9 mouse cellular contexts compared by ENCODE assay signal in the genomic region with DNA sequence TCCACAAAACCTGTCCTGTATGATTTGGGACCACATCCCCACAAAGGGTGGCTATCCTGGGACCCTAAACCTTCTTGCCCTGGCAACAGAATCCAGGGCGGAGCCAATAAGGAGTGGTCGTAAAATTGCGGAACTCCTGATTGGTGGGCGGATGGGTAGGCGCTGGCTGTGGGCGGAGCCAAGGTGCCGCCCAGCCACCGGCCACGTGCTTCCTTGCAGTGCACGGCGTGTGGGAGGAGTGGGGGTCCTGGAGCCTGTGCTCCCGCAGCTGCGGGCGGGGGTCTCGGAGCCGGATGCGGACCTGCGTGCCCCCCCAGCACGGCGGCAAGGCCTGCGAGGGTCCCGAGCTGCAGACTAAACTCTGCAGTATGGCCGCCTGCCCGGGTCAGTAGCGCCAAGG. TPM values are rescaled to one million over a fixed set of nuclear protein-coding genes. Genes with fewer than 3 reads are reported as not detected.
DNase-seq lines count a peak whose midpoint lies in the region; ATAC-seq and TF ChIP-seq lines count a peak whose summit lies in the region.
"Had no signal": no experiment of that assay in that cellular context is flagged by ENCODE, and none has a peak within 500 bp of the region (broad histone marks: within the 10 kb centered on the region; RNA-seq: fewer than 3 reads in every experiment).

No protein-coding gene starts in this region.

- H3K4me1 ChIP-seq in embryonic facial prominence, embryonic 13.5 days: peaks cover 14% of the 10 kb centered on the region
- H3K4me1 ChIP-seq in limb, embryonic 11.5 days (ENCODE audit: control insufficient read depth, insufficient read depth, low read length): peaks cover 4% of the 10 kb centered on the region; the same call in 1 of the 2 replicates
- H3K4me1 ChIP-seq in neural tube, embryonic 14.5 days (ENCODE audit: control insufficient read depth, insufficient read depth, low read length): peaks cover 6% of the 10 kb centered on the region

- H3K4me2 ChIP-seq in embryonic facial prominence, embryonic 13.5 days: peak overlapping the region; percentile 55
- H3K4me2 ChIP-seq in limb, embryonic 11.5 days (ENCODE audit: low read depth, severe bottlenecking): peak overlapping the region; percentile 58
- peak overlapping the region; percentile 26; the same call in 1 of the 2 replicates for H3K4me2 ChIP-seq in neural tube, embryonic 14.5 days (ENCODE audit: low read depth, low read length)

- intact Hi-C loops in left cerebral cortex, adult 2 months (cut with DNase I): no loop called here
- intact Hi-C loops in left cerebral cortex, postnatal 10 days (cut with DNase I): no loop called here

- peaks cover 44% of the 10 kb centered on the region for H3K36me3 ChIP-seq in embryonic facial prominence, embryonic 13.5 days
- H3K36me3 ChIP-seq in limb, embryonic 11.5 days (ENCODE audit: control insufficient read depth, insufficient read depth, low read length): no peaks in the 10 kb centered on the region
- no peaks in the 10 kb centered on the region for H3K36me3 ChIP-seq in neural tube, embryonic 14.5 days (ENCODE audit: control insufficient read depth, insufficient read depth, low read length)

- 15% methylated on average over 25 of the region's 25 CpGs for WGBS in embryonic facial prominence, embryonic 13.5 days
- 14% methylated on average over 25 of the region's 25 CpGs for WGBS in limb, embryonic 11.5 days
- WGBS in neural tube, embryonic 14.5 days: 22% methylated on average over 25 of the region's 25 CpGs

- no peak for DNase-seq in left cerebral cortex, adult 2 months (ENCODE audit: extremely low spot score in 1 of 2, low spot score in 2 of 2)
- DNase-seq in left cerebral cortex, adult 8-10 months (ENCODE audit: low spot score in 2 of 2): no peak
- DNase-seq in limb, embryonic 11.5 days (ENCODE audit: low spot score): peak; percentile 52
- no peak for DNase-seq in left cerebral cortex, postnatal 10 days (ENCODE audit: extremely low spot score in 1 of 2, low spot score in 2 of 2)
- no peak for DNase-seq in layer of hippocampus, postnatal 25 days (ENCODE audit: extremely low spot score in 1 of 2, low spot score in 1 of 2)
- DNase-seq: kidney, adult 8-10 months had no signal

- no peak for TF ChIP-seq CTCF in left cerebral cortex, adult 2 months (IDR thresholded peaks at IDR 0.05)

- no peaks in the 10 kb centered on the region for H3K9me3 ChIP-seq in embryonic facial prominence, embryonic 13.5 days
- H3K9me3 ChIP-seq in limb, embryonic 11.5 days (ENCODE audit: control insufficient read depth, low read length): no peaks in the 10 kb centered on the region
- H3K9me3 ChIP-seq in neural tube, embryonic 14.5 days (ENCODE audit: control insufficient read depth, low read length): no peaks in the 10 kb centered on the region

- H3K9ac ChIP-seq in embryonic facial prominence, embryonic 13.5 days: peak overlapping the region; percentile 60
- H3K9ac ChIP-seq in limb, embryonic 11.5 days (ENCODE audit: low read length): peak overlapping the region; percentile 55
- no peak overlapping the region for H3K9ac ChIP-seq in neural tube, embryonic 14.5 days (replicated peaks; ENCODE audit: low read depth, low read length)

- H3K27me3 ChIP-seq in embryonic facial prominence, embryonic 13.5 days: peaks cover 43% of the 10 kb centered on the region
- H3K27me3 ChIP-seq in limb, embryonic 11.5 days (ENCODE audit: control insufficient read depth, insufficient read depth, low read length): peaks cover 27% of the 10 kb centered on the region
- no peaks in the 10 kb centered on the region for H3K27me3 ChIP-seq in neural tube, embryonic 14.5 days (ENCODE audit: control insufficient read depth, insufficient read depth, low read length)

- H3K27ac ChIP-seq in left cerebral cortex, adult 2 months: peak overlapping the region; percentile 79
- no peak overlapping the region for H3K27ac ChIP-seq in embryonic facial prominence, embryonic 13.5 days
- no peak overlapping the region for H3K27ac ChIP-seq in limb, embryonic 11.5 days (replicated peaks; ENCODE audit: low read depth, low read length)
- no peak overlapping the region for H3K27ac ChIP-seq in neural tube, embryonic 14.5 days (ENCODE audit: low read depth, low read length)

- ATAC-seq in embryonic facial prominence, embryonic 13.5 days (ENCODE audit: insufficient number of reproducible peaks, insufficient read depth, low FRiP score, low TSS enrichment, low read depth): no peak
- no peak for ATAC-seq in limb, embryonic 11.5 days (ENCODE audit: insufficient number of reproducible peaks, low FRiP score, low TSS enrichment, low read depth)
- no peak for ATAC-seq in neural tube, embryonic 14.5 days (ENCODE audit: low read depth)
- no peak for ATAC-seq in cerebellum, adult (ENCODE audit: insufficient number of reproducible peaks, low FRiP score, low TSS enrichment)

- H3K4me3 ChIP-seq in left cerebral cortex, adult 2 months: no peak overlapping the region
- H3K4me3 ChIP-seq in embryonic facial prominence, embryonic 13.5 days: peak overlapping the region; percentile 23
- H3K4me3 ChIP-seq in limb, embryonic 11.5 days (ENCODE audit: low read depth, low read length): peak overlapping the region; percentile 19
- H3K4me3 ChIP-seq in neural tube, embryonic 14.5 days (ENCODE audit: low read depth, low read length): no peak overlapping the region

RNA-seq across cellular contexts. Expression of gene Adgrb2, which starts 21.9 kb away (rescaled TPM):
- 100 to 1,000 TPM; 422 to 424 TPM for total RNA-seq in left cerebral cortex, adult 2 months (2021)
- total RNA-seq in left cerebral cortex, adult 8-10 months (2022): 100 to 1,000 TPM; 349 to 362 (median 356) TPM
- polyA plus RNA-seq in embryonic facial prominence, embryonic 13.5 days (2015; fragmentation: Nextera tagmentation; extraction: Ambion mirVana): 6.7 and 7.9 TPM in 2 replicates
- 1.2 and 1.5 TPM in 2 replicates for polyA plus RNA-seq in limb, embryonic 11.5 days (2014; fragmentation: Nextera tagmentation; extraction: Ambion mirVana)
- 15.4 and 17.1 TPM in 2 replicates for polyA plus RNA-seq in neural tube, embryonic 14.5 days (2014; fragmentation: Nextera tagmentation; extraction: Ambion mirVana)
- 100 to 1,000 TPM; 295 to 296 TPM for total RNA-seq in left cerebral cortex, postnatal 10 days (2021)
- 100 to 1,000 TPM; 516 to 583 TPM for total RNA-seq in layer of hippocampus, postnatal 25 days (2021)

RNA-seq across cellular contexts. Expression of gene Col16a1, which starts 41.1 kb away (rescaled TPM):
- 10 to 100 TPM; 16.2 to 20.1 TPM for total RNA-seq in left cerebral cortex, adult 2 months (2021)
- total RNA-seq in left cerebral cortex, adult 8-10 months (2022): 10 to 100 TPM; 14.6 to 26.0 (median 18.3) TPM
- 75.9 and 77.3 TPM in 2 replicates for polyA plus RNA-seq in embryonic facial prominence, embryonic 13.5 days (2015; fragmentation: Nextera tagmentation; extraction: Ambion mirVana)
- 8.1 and 8.2 TPM in 2 replicates for polyA plus RNA-seq in limb, embryonic 11.5 days (2014; fragmentation: Nextera tagmentation; extraction: Ambion mirVana)
- polyA plus RNA-seq in neural tube, embryonic 14.5 days (2014; fragmentation: Nextera tagmentation; extraction: Ambion mirVana): 5.8 and 18.2 TPM in 2 replicates
- 10 to 100 TPM; 17.1 to 19.8 TPM for total RNA-seq in left cerebral cortex, postnatal 10 days (2021)
- 10 to 100 TPM in 1 of 2 experiments, 1 to 10 TPM in 1; 8.8 to 10.5 TPM for total RNA-seq in layer of hippocampus, postnatal 25 days (2021)

Comparison
In these comparisons a context has a peak if more than half of its experiments do, and no peak if none do; other contexts are left out.
1. H3K4me3 ChIP-seq: peak in embryonic facial prominence, embryonic 13.5 days (single experiment) and limb, embryonic 11.5 days (single experiment); none in left cerebral cortex, adult 2 months (single experiment) and neural tube, embryonic 14.5 days (single experiment).
2. Peak in every context shown above with its lines, with median percentiles within 50 percentile points of each other: H3K4me2 ChIP-seq.